Comparison of ENCODE assay signal across 8 mouse cellular contexts in the genomic region with DNA sequence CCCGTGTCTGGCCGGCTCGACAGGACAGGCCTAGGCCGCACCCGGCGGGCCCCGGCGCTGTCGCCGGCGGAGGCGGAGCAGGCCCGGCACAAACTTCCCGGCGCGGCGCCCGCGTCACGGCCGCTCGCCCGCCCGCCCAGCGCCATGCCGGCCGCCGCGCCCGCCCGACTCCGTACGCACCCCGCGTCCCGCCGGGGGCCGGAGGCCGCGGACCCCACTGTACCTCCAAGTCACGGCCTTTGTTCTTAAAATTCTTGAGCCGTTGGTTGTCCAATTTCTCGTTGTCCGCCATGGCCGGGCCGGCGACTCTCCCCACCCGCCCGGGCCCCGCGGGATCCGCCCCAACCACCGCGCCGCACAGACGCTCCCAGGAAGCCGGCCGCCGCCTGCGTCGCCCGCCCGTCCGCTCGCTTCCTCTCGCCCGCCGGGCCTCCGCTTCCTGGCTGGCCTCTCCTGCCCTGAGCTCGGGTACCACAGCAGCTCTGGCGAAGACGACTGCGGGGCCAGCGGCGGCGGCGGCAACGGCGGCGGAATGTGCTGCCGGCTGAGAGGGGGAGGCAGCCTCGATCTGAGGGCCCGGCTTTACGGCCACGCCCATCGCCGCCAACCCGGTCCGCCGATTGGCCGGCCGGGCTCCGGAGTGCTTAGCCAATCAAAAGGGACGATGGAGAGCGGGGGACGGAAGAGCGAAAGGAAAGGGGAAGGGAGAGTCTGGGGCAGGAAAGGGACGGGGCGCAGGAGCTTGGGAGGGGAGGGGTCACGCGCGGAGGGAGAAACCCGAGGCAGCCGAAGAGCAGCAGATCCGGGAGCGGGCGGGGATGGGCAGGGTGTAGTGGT. TPM values are rescaled to one million over a fixed set of nuclear protein-coding genes. Genes with fewer than 3 reads are reported as not detected.
DNase-seq lines count a peak whose midpoint lies in the region; ATAC-seq and TF ChIP-seq lines count a peak whose summit lies in the region.

A gene (minus strand): TSS at position 605 of the 837 bp plus-strand sequence.

- no peaks in the 10 kb centered on the region for H3K36me3 ChIP-seq in embryonic facial prominence, embryonic 15.5 days
- no peaks in the 10 kb centered on the region for H3K36me3 ChIP-seq in limb, embryonic 14.5 days (ENCODE audit: control insufficient read depth, insufficient read depth, low read length)
- no peaks in the 10 kb centered on the region for H3K36me3 ChIP-seq in midbrain, postnatal 0 days (ENCODE audit: insufficient read depth, low read length)

- H3K9me3 ChIP-seq in embryonic facial prominence, embryonic 15.5 days (replicated peaks) = no peaks in the 10 kb centered on the region
- H3K9me3 ChIP-seq in limb, embryonic 14.5 days (ENCODE audit: control insufficient read depth, low read length) = no peaks in the 10 kb centered on the region
- H3K9me3 ChIP-seq in midbrain, postnatal 0 days (ENCODE audit: low read length) = no peaks in the 10 kb centered on the region

- peak; percentile 97 for DNase-seq in 416B (ENCODE audit: low read depth)
- DNase-seq in heart, adult 8-10 months (ENCODE audit: low spot score) = peak; percentile 93
- DNase-seq in kidney, adult 9 months = peak; percentile 95
- peak; percentile 95 for DNase-seq in limb, embryonic 14.5 days (ENCODE audit: low spot score)
- peak; percentile 97 for DNase-seq in midbrain, postnatal 0 days (ENCODE audit: low spot score)
- peak; percentile 86 to 89 for DNase-seq in spleen, postnatal 14 days (ENCODE audit: low spot score in 2 of 2)

- H3K27ac ChIP-seq in bone marrow, adult 2 months (ENCODE audit: control insufficient read depth, insufficient read depth, low read depth, low read length, poor library complexity) = peak within 1 kb of the TSS; percentile 100
- peak within 1 kb of the TSS; percentile 96 for H3K27ac ChIP-seq in embryonic facial prominence, embryonic 15.5 days (replicated peaks)
- H3K27ac ChIP-seq in limb, embryonic 14.5 days (replicated peaks; ENCODE audit: low read depth, low read length) = peak within 1 kb of the TSS; percentile 96
- H3K27ac ChIP-seq in midbrain, postnatal 0 days (ENCODE audit: low read depth, low read length) = peak within 1 kb of the TSS; percentile 96

- WGBS in bone marrow, adult 2 months = under 1% methylated on average over 107 of the region's 107 CpGs
- WGBS in embryonic facial prominence, embryonic 15.5 days = under 1% methylated on average over 104 of the region's 107 CpGs
- WGBS in limb, embryonic 14.5 days = under 1% methylated on average over 91 of the region's 107 CpGs
- under 1% methylated on average over 89 of the region's 107 CpGs for WGBS in midbrain, postnatal 0 days

- H3K4me2 ChIP-seq in embryonic facial prominence, embryonic 15.5 days (replicated peaks) = peak within 1 kb of the TSS; percentile 73
- peak within 1 kb of the TSS; percentile 73 for H3K4me2 ChIP-seq in limb, embryonic 14.5 days (replicated peaks; ENCODE audit: low read depth, low read length, severe bottlenecking)
- H3K4me2 ChIP-seq in midbrain, postnatal 0 days (ENCODE audit: low read depth, low read length, poor library complexity, severe bottlenecking) = peak within 1 kb of the TSS; percentile 86

- TF ChIP-seq CTCF in bone marrow, adult 2 months (IDR thresholded peaks at IDR 0.05; ENCODE audit: control insufficient read depth, insufficient read depth, low read length) = no peak
- no peak for TF ChIP-seq CTCF in midbrain, postnatal 0 days (IDR thresholded peaks at IDR 0.05)

- peak; percentile 69 for TF ChIP-seq POLR2A in bone marrow, adult 2 months (IDR thresholded peaks at IDR 0.05; ENCODE audit: borderline replicate concordance, control insufficient read depth, low read depth, low read length)
- 0 out of 2 replicates have a peak, but pooled peaks have one; percentile 86 for TF ChIP-seq POLR2A in limb, embryonic 14.5 days (IDR thresholded peaks at IDR 0.05; ENCODE audit: borderline replicate concordance, extremely low read depth, insufficient read depth, insufficient read length)

- H3K4me1 ChIP-seq in bone marrow, adult 2 months (ENCODE audit: control insufficient read depth, insufficient read depth, low read length) = peaks cover 1% of the 10 kb centered on the region; the same call in 1 of the 2 replicates
- H3K4me1 ChIP-seq in embryonic facial prominence, embryonic 15.5 days = no peaks in the 10 kb centered on the region
- 0 out of 2 replicates have a peak, but pooled peaks cover 3% of the 10 kb centered on the region for H3K4me1 ChIP-seq in limb, embryonic 14.5 days (ENCODE audit: control insufficient read depth, insufficient read depth, low read length)
- H3K4me1 ChIP-seq in midbrain, postnatal 0 days (ENCODE audit: insufficient read depth, low read length) = peaks cover 3% of the 10 kb centered on the region; the same call in 1 of the 2 replicates

- peak within 1 kb of the TSS; percentile 79 for H3K4me3 ChIP-seq in bone marrow, adult 2 months (replicated peaks; ENCODE audit: control insufficient read depth, low read depth, low read length)
- H3K4me3 ChIP-seq in embryonic facial prominence, embryonic 15.5 days (replicated peaks) = peak within 1 kb of the TSS; percentile 84
- peak within 1 kb of the TSS; percentile 93 for H3K4me3 ChIP-seq in limb, embryonic 14.5 days (replicated peaks; ENCODE audit: low read length)
- H3K4me3 ChIP-seq in midbrain, postnatal 0 days (ENCODE audit: low read depth, low read length) = peak within 1 kb of the TSS; percentile 96

- peak within 1 kb of the TSS; percentile 88 for H3K9ac ChIP-seq in embryonic facial prominence, embryonic 15.5 days
- peak within 1 kb of the TSS; percentile 94 for H3K9ac ChIP-seq in limb, embryonic 14.5 days (ENCODE audit: low read depth, low read length, severe bottlenecking)
- H3K9ac ChIP-seq in midbrain, postnatal 0 days (replicated peaks; ENCODE audit: low read length, poor library complexity, severe bottlenecking) = peak within 1 kb of the TSS; percentile 98

- no peaks in the 10 kb centered on the region for H3K27me3 ChIP-seq in embryonic facial prominence, embryonic 15.5 days
- no peaks in the 10 kb centered on the region for H3K27me3 ChIP-seq in limb, embryonic 14.5 days (ENCODE audit: control insufficient read depth, insufficient read depth, low read length)
- H3K27me3 ChIP-seq in midbrain, postnatal 0 days (ENCODE audit: insufficient read depth, low read length) = no peaks in the 10 kb centered on the region

- ATAC-seq in embryonic facial prominence, embryonic 15.5 days (ENCODE audit: insufficient number of reproducible peaks, low FRiP score, low TSS enrichment, low read depth) = peak; percentile 98
- ATAC-seq in limb, embryonic 14.5 days (ENCODE audit: low FRiP score, low read depth) = peak; percentile 99
- ATAC-seq in midbrain, postnatal 0 days (ENCODE audit: low FRiP score) = peak; percentile 98

RNA-seq across cellular contexts. Expression of the gene that starts here (rescaled TPM):
- 10.0 and 22.3 TPM in 2 replicates for polyA plus RNA-seq in bone marrow, adult 2 months (2011; ENCODE audit: insufficient read depth, insufficient read length, low replicate concordance, missing spikeins)
- 30.1 and 32.7 TPM in 2 replicates for polyA plus RNA-seq in embryonic facial prominence, embryonic 15.5 days (2015; fragmentation: Nextera tagmentation; extraction: Ambion mirVana)
- 10 to 100 TPM; 85.3 to 94.0 (median 91.3) TPM for total RNA-seq in heart, adult 8-10 months (2022)
- 21.2 and 25.6 TPM in 2 replicates for polyA plus RNA-seq in limb, embryonic 14.5 days (2012; rRNA removed)
- polyA plus RNA-seq in limb, embryonic 14.5 days (2014; fragmentation: Nextera tagmentation; extraction: Ambion mirVana) = 34.3 and 37.5 TPM in 2 replicates
- 67.0 and 75.2 TPM in 2 replicates for total RNA-seq in midbrain, postnatal 0 days (2014; rRNA removed)
- 22.0 and 27.3 TPM in 2 replicates for polyA plus RNA-seq in midbrain, postnatal 0 days (2015; fragmentation: Nextera tagmentation; extraction: Ambion mirVana)

Comparison
In these comparisons a context has a peak if more than half of its experiments do, and no peak if none do; other contexts are left out.
1. Peak in every context shown above with its lines: DNase-seq, ATAC-seq, H3K4me3 ChIP-seq and H3K27ac ChIP-seq.